Mouse (Mus musculus): ENCODE measurements around the gene Mmaa. TPM values are rescaled to one million over a fixed set of nuclear protein-coding genes. Genes with fewer than 3 reads are reported as not detected.

The Mmaa gene
- polyA plus RNA-seq, 1 experiment from 2014 or later = 11.8 TPM

DNA sequence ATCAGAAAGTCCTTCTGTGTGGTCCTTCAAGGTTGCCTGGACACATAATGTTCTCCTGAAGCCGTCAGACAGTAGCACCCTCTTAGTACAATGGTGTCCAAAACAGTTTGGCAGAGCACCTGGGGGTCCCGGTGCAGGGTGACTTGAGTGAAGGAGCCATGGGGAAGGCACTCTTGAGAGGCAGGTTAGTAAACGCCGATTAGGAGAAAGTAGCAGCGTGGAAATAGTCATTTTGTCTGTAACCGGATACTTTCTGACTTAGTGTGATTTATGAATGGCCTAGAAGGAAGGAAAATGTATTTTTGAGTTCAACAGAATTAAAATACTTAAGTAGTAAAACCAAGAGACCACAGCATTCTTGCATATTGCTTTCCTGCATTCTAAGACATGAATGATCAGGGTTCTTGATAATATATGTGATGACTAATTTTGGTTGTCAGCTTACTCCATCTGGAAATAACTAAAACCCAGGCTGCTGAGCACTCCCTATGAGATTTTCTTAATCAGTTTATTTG is 13.3 kb downstream of the Mmaa start:
- Histone ChIP-seq H3K27me3 (ENCODE audit: control insufficient read depth, insufficient read depth, low read length) (no peaks in the 10 kb centered on the region), H3K27ac (ENCODE audit: low read depth, low read length) (no peak overlapping the region), H3K9me3 (ENCODE audit: control insufficient read depth, low read length) (no peaks in the 10 kb centered on the region), H3K4me2 (ENCODE audit: low read depth) (no peak overlapping the region), H3K36me3 (ENCODE audit: control insufficient read depth, insufficient read depth, low read length) (no peaks in the 10 kb centered on the region; the same call in 1 of the 2 replicates), H3K9ac (ENCODE audit: low read length) (no peak overlapping the region), H3K4me1 (ENCODE audit: control insufficient read depth, insufficient read depth, low read length) (no peaks in the 10 kb centered on the region), H3K4me3 (ENCODE audit: low read depth, low read length) (no peak overlapping the region)
- DNase-seq (ENCODE audit: low spot score) (no peak), ATAC-seq (ENCODE audit: insufficient read depth, low FRiP score, low TSS enrichment) (no peak)
- 84% methylated on average over 6 of the region's 6 CpGs for WGBS

GRCm38 (mm10) chr8:79277264-79277870 is 17.4 kb downstream of the Mmaa start:
- no peak for DNase-seq (ENCODE audit: low spot score)
- no peak for ATAC-seq (ENCODE audit: insufficient read depth, low FRiP score, low TSS enrichment)
- WGBS = 84% methylated on average over 8 of the region's 8 CpGs
- no peaks in the 10 kb centered on the region for H3K4me1 ChIP-seq (ENCODE audit: control insufficient read depth, insufficient read depth, low read length)
- H3K9me3 ChIP-seq (ENCODE audit: control insufficient read depth, low read length) = no peaks in the 10 kb centered on the region
- no peak overlapping the region for H3K27ac ChIP-seq (ENCODE audit: low read depth, low read length)
- no peaks in the 10 kb centered on the region for H3K27me3 ChIP-seq (ENCODE audit: control insufficient read depth, insufficient read depth, low read length)
- no peak overlapping the region for H3K4me2 ChIP-seq (ENCODE audit: low read depth)
- no peak overlapping the region for H3K4me3 ChIP-seq (ENCODE audit: low read depth, low read length)
- H3K36me3 ChIP-seq (ENCODE audit: control insufficient read depth, insufficient read depth, low read length) = no peaks in the 10 kb centered on the region; the same call in 1 of the 2 replicates
- H3K9ac ChIP-seq (ENCODE audit: low read length) = no peak overlapping the region

DNA sequence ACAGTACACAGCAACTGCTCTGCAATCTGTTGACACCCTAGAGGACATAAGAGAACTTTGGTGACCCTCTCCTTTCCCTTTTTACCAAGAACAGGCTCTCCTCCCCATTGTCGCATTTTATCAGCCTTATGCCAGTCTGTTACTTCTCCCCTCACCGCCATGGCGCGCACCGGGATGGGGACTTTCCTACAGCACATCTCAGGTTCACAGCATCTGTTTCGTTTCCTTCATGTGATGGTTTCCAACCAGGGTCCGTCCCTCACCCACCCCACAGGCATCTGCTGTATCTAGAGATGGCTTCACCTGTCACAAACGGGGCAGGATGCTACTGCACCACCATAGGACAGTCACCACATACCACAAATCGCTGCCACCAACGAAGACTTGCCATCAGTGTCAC is 19.8 kb downstream of the Mmaa start:
- H3K27me3 ChIP-seq (ENCODE audit: control insufficient read depth, insufficient read depth, low read length) = no peaks in the 10 kb centered on the region
- 94% methylated on average over 10 of the region's 10 CpGs for WGBS
- no peak overlapping the region for H3K4me2 ChIP-seq (ENCODE audit: low read depth)
- H3K4me3 ChIP-seq (ENCODE audit: low read depth, low read length) = no peak overlapping the region
- no peak for DNase-seq (ENCODE audit: low spot score)
- H3K4me1 ChIP-seq (ENCODE audit: control insufficient read depth, insufficient read depth, low read length) = no peaks in the 10 kb centered on the region
- H3K27ac ChIP-seq (ENCODE audit: low read depth, low read length) = no peak overlapping the region
- H3K9me3 ChIP-seq (ENCODE audit: control insufficient read depth, low read length) = no peaks in the 10 kb centered on the region
- no peak for ATAC-seq (ENCODE audit: insufficient read depth, low FRiP score, low TSS enrichment)
- no peaks in the 10 kb centered on the region; the same call in 1 of the 2 replicates for H3K36me3 ChIP-seq (ENCODE audit: control insufficient read depth, insufficient read depth, low read length)
- no peak overlapping the region for H3K9ac ChIP-seq (ENCODE audit: low read length)

DNA sequence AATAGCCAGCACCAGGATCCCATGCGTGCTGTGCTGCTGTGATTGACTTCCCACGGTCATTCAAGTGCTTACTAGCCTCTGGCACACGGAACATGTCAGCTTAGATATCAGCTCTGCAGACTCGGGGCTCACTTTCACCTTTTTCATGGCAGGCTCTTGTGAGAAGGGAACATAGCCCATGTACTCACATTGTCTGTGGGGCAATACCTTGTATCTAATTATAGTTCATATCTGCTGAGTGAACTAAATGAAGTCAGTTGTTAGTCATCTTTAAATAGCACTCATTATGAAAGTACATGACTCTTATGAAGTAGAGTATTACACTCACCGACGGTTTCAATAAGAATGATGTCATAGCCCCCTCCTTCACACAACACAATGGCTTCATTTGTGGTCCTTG is 21.0 kb downstream of the Mmaa start:
- Histone ChIP-seq H3K4me2 (ENCODE audit: low read depth) (no peak overlapping the region), H3K36me3 (ENCODE audit: control insufficient read depth, insufficient read depth, low read length) (no peaks in the 10 kb centered on the region; the same call in 1 of the 2 replicates), H3K4me1 (ENCODE audit: control insufficient read depth, insufficient read depth, low read length) (no peaks in the 10 kb centered on the region), H3K9me3 (ENCODE audit: control insufficient read depth, low read length) (no peaks in the 10 kb centered on the region), H3K9ac (ENCODE audit: low read length) (no peak overlapping the region), H3K27ac (ENCODE audit: low read depth, low read length) (no peak overlapping the region), H3K27me3 (ENCODE audit: control insufficient read depth, insufficient read depth, low read length) (no peaks in the 10 kb centered on the region), H3K4me3 (ENCODE audit: low read depth, low read length) (no peak overlapping the region)
- ATAC-seq (ENCODE audit: insufficient read depth, low FRiP score, low TSS enrichment) (no peak), DNase-seq (ENCODE audit: low spot score) (no peak)
- 91% methylated on average over 6 of the region's 6 CpGs for WGBS

- no peaks in the 10 kb centered on the region; the same call in 1 of the 2 replicates for H3K36me3 ChIP-seq (ENCODE audit: control insufficient read depth, insufficient read depth, low read length)
Observed at GRCm38 (mm10) chr8:79272676-79273075, 22.1 kb downstream of the Mmaa start.

DNA sequence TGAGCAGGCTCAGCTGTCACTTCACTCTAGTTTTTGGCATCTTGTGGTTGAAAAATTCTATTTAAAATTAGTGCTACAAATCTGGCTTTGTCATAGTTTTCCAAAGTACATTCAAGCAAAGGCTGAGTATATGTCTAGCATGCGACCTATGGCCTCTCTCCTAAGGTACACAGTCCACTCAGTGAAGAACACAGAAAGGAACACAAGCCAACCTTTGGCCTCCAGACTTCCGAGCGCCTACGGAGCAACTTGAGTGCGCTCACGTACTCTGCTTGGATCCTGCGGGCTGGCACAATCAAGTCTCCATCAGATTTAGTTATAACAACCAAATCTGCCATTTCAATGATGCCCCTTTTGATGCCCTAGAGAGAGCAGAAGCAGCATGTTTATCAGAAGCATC is 25.8 kb downstream of the Mmaa start:
- Histone ChIP-seq H3K9ac (ENCODE audit: low read length) (no peak overlapping the region), H3K4me3 (ENCODE audit: low read depth, low read length) (no peak overlapping the region), H3K4me1 (ENCODE audit: control insufficient read depth, insufficient read depth, low read length) (no peaks in the 10 kb centered on the region), H3K9me3 (ENCODE audit: control insufficient read depth, low read length) (no peaks in the 10 kb centered on the region), H3K27me3 (ENCODE audit: control insufficient read depth, insufficient read depth, low read length) (no peaks in the 10 kb centered on the region), H3K27ac (ENCODE audit: low read depth, low read length) (no peak overlapping the region), H3K36me3 (ENCODE audit: control insufficient read depth, insufficient read depth, low read length) (no peaks in the 10 kb centered on the region), H3K4me2 (ENCODE audit: low read depth) (no peak overlapping the region)
- ATAC-seq (ENCODE audit: insufficient read depth, low FRiP score, low TSS enrichment) (no peak), DNase-seq (ENCODE audit: low spot score) (no peak)
- WGBS = 92% methylated on average over 7 of the region's 7 CpGs

More at GRCm38 (mm10) chr8:79272676-79273075, 22.1 kb downstream of the Mmaa start:
- no peaks in the 10 kb centered on the region for H3K27me3 ChIP-seq (ENCODE audit: control insufficient read depth, insufficient read depth, low read length)
- no peak overlapping the region for H3K4me2 ChIP-seq (ENCODE audit: low read depth)
- no peak overlapping the region for H3K27ac ChIP-seq (ENCODE audit: low read depth, low read length)
- no peak for ATAC-seq (ENCODE audit: insufficient read depth, low FRiP score, low TSS enrichment)
- no peak overlapping the region for H3K9ac ChIP-seq (ENCODE audit: low read length)
- no peak for DNase-seq (ENCODE audit: low spot score)
- no peaks in the 10 kb centered on the region for H3K9me3 ChIP-seq (ENCODE audit: control insufficient read depth, low read length)
- no peaks in the 10 kb centered on the region for H3K4me1 ChIP-seq (ENCODE audit: control insufficient read depth, insufficient read depth, low read length)
- WGBS = 84% methylated on average over 4 of the region's 4 CpGs
- H3K4me3 ChIP-seq (ENCODE audit: low read depth, low read length) = no peak overlapping the region

DNA sequence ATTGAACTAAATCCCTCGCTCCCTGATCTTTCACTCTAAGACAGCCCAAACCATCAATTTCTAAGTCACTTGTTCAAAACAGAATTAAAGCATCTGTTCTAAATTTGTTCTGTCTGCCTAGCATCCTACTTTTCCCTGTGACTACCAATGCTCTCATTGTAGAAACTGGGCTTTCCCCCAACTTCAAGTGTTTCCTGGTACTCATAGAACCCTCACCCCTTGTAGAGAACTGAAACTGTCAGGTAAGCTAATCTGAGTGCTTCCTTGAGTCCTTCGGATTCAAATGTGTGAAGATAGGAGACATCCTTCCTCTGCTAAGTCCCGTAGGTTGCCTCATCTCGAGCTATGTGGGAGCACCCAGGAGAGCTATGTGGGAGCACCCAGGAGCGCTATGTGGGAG is 32.8 kb downstream of the Mmaa start:
- Histone ChIP-seq H3K9me3 (ENCODE audit: control insufficient read depth, low read length) (no peaks in the 10 kb centered on the region), H3K4me1 (ENCODE audit: control insufficient read depth, insufficient read depth, low read length) (no peaks in the 10 kb centered on the region), H3K36me3 (ENCODE audit: control insufficient read depth, insufficient read depth, low read length) (no peaks in the 10 kb centered on the region), H3K4me3 (ENCODE audit: low read depth, low read length) (no peak overlapping the region), H3K27ac (ENCODE audit: low read depth, low read length) (no peak overlapping the region), H3K4me2 (ENCODE audit: low read depth) (no peak overlapping the region), H3K27me3 (ENCODE audit: control insufficient read depth, insufficient read depth, low read length) (no peaks in the 10 kb centered on the region), H3K9ac (ENCODE audit: low read length) (no peak overlapping the region)
- ATAC-seq (ENCODE audit: insufficient read depth, low FRiP score, low TSS enrichment) (no peak), DNase-seq (ENCODE audit: low spot score) (no peak)
- WGBS = 94% methylated on average over 5 of the region's 5 CpGs

DNA sequence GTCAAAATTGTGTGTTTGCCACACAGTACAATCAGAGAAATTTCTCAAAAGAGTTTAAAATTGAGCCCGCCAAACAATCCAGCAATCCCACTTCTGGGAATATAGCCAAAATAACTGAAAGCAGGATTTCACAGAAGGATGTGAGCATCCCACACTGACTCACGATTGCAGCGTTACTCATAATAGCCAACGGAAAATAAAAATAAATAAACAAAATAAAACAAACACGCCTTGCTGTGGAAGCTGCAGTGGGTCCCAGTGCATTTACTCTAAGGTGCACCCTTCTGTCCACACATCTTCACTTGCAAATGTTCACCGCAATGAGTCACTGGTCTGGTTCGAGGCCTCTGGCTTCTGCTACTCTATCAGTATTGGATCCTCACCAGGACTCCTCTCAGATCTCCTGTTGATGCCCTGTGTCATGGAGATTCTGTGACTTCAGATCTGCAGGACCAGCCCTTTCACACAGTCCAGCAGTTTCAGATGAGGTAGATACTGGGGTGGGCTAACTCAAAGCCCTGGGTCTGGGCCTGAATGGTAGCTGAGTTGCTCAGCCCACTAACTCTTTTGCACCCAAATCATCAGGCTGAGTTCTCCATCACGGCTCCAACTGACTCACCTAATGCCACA is 38.5 kb downstream of the Mmaa start:
- ATAC-seq (ENCODE audit: insufficient read depth, low FRiP score, low TSS enrichment) = no peak
- no peaks in the 10 kb centered on the region for H3K27me3 ChIP-seq (ENCODE audit: control insufficient read depth, insufficient read depth, low read length)
- no peak for DNase-seq (ENCODE audit: low spot score)
- H3K27ac ChIP-seq (ENCODE audit: low read depth, low read length) = no peak overlapping the region
- H3K36me3 ChIP-seq (ENCODE audit: control insufficient read depth, insufficient read depth, low read length) = no peaks in the 10 kb centered on the region
- no peak overlapping the region for H3K4me3 ChIP-seq (ENCODE audit: low read depth, low read length)
- no peaks in the 10 kb centered on the region for H3K9me3 ChIP-seq (ENCODE audit: control insufficient read depth, low read length)
- 85% methylated on average over 8 of the region's 8 CpGs for WGBS
- no peaks in the 10 kb centered on the region for H3K4me1 ChIP-seq (ENCODE audit: control insufficient read depth, insufficient read depth, low read length)
- no peak overlapping the region for H3K9ac ChIP-seq (ENCODE audit: low read length)
- no peak overlapping the region for H3K4me2 ChIP-seq (ENCODE audit: low read depth)

- WGBS = 91% methylated on average over 6 of the region's 6 CpGs
- Histone ChIP-seq H3K4me1 (ENCODE audit: control insufficient read depth, insufficient read depth, low read length) (no peaks in the 10 kb centered on the region), H3K36me3 (ENCODE audit: control insufficient read depth, insufficient read depth, low read length) (no peaks in the 10 kb centered on the region), H3K27me3 (ENCODE audit: control insufficient read depth, insufficient read depth, low read length) (no peaks in the 10 kb centered on the region), H3K4me2 (ENCODE audit: low read depth) (no peak overlapping the region), H3K4me3 (ENCODE audit: low read depth, low read length) (no peak overlapping the region), H3K27ac (ENCODE audit: low read depth, low read length) (no peak overlapping the region), H3K9ac (ENCODE audit: low read length) (no peak overlapping the region), H3K9me3 (ENCODE audit: control insufficient read depth, low read length) (no peaks in the 10 kb centered on the region)
- no peak for DNase-seq (ENCODE audit: low spot score)
- no peak for ATAC-seq (ENCODE audit: insufficient read depth, low FRiP score, low TSS enrichment)
Observed at GRCm38 (mm10) chr8:79253742-79254141, 41.0 kb downstream of the Mmaa start.

All from neural tube, embryonic 11.5 days (tissue).